Mouse (Mus musculus): ENCODE measurements at regions not wholly inside any gene's neighbourhood (a gene's known extent, or its start where the extent isn't known, plus 50 kb on each side); places are given as distances from the start of the nearest gene placed in this dataset.

DNA sequence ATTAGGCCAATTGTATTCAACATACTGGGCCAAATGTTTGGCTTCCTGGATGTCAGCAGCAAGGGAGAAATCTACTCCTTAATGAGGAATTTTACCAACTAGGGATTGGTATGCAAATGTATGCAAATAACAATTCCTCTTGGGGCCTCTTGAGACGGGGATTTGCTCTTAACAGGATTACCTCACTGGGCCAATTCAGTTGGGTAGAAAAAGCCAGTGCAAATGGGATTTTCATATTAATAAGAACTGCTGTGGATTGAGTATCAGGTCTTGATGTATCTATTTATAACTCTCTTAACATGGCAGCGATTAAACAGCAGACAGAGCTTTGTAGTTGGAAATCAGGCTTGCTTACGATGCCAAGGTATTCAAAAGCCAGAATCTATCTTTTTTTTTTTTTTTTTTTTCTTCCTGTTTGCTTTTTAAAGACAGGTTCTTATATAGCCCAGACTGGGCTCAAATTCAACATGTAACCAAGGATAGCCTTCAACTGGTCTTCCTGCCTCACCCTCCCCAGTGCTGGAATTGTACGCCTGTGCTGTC is 95.7 kb upstream of the Fam174b start:
- TF ChIP-seq CTCF (IDR thresholded peaks at IDR 0.05; ENCODE audit: low read depth, low read length) (no peak), POLR2A (IDR thresholded peaks at IDR 0.05; ENCODE audit: borderline replicate concordance, low read depth, low read length) (no peak)

Measured in bone marrow macrophage, adult 2 months (primary cell).